Mouse (Mus musculus): ENCODE measurements around the gene Sh3bp1. TPM values are rescaled to one million over a fixed set of nuclear protein-coding genes. Genes with fewer than 3 reads are reported as not detected.

Sh3bp1 gene
- total and polyA plus RNA-seq, 3 experiments: 12.3 to 69.7 (median 23.8) TPM

DNA sequence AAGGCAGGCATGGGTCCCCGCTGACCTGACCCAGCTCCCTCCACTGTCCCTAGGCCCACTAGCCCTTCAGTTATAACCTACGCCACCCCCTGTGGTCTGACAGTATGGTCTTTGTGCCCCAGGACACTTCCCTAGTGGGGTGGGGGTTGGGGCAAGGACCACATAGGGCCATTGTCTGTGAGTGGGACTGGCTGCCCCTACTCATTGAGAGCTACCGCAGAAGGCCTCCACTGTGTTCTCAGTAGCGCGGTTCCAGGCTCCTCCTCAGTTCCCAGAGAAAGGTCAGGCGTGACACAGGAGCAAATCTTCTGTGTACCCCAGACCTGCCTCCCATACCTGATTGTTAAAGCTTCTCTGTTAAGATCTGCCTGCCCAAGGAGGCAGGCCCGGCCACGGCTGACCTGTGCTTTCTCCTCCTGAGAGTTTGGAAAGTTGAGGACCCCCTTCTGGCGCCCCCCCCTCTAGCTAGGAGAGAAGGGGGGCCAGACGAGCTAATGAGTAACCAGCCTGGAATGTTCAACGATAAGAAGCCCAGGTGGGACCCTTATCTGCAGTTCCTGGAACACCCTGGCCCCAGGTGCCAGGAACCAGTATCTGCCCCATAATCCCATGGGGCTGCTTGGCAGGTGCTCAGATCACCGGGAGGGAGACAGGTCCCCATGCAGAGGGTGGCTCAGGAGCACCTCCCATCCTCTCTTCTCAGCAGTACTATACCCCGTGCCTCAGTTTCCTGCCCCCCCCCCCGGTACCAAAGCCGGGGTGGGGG lies 49.3 kb upstream of the Sh3bp1 start:
- no peak for DNase-seq (ENCODE audit: extremely low read depth)
- H3K4me1 ChIP-seq (ENCODE audit: control insufficient read depth in 1 of 2, insufficient read depth in 2 of 2): peaks cover 4 to 20% of the 10 kb centered on the region in 2 experiments; a peak in 3 of 4 replicates
- no peak overlapping the region for H3K4me2 ChIP-seq (ENCODE audit: insufficient read depth, low read depth, poor library complexity, severe bottlenecking)
- dilution Hi-C loops (cut with MboI; ENCODE audit: extremely low pct_ligation_motif_present, extremely low pct_unique_long_range_greater_than_20kb, low sequenced_read_pairs) (no loop called here), in situ Hi-C loops (cut with MboI; ENCODE audit: low pct_ligation_motif_present, low pct_unique_long_range_greater_than_20kb, low sequenced_read_pairs) (no loop called here)
- H3K36me3 ChIP-seq (replicated peaks in 1 of 2; ENCODE audit: control insufficient read depth in 1 of 2, insufficient read depth in 1 of 2, low read length in 1 of 2): no peaks in the 10 kb centered on the region
- TF ChIP-seq MEF2A (IDR thresholded peaks at IDR 0.05; ENCODE audit: borderline replicate concordance, low read depth, low read length) (no peak), RCOR1 (conservative IDR thresholded peaks at IDR 0.05; ENCODE audit: low read depth, low read length) (no peak), TCF12 (IDR thresholded peaks at IDR 0.05; ENCODE audit: low read depth, low read length) (no peak), ELF1 (IDR thresholded peaks at IDR 0.05; ENCODE audit: low read depth, low read length) (no peak), CTCF (conservative IDR thresholded peaks at IDR 0.05 in 1 of 2, IDR thresholded peaks at IDR 0.05 in 1 of 2; ENCODE audit: low read depth in 2 of 2, low read length in 2 of 2) (no peak), NELFE (IDR thresholded peaks at IDR 0.05; ENCODE audit: low read depth, low read length) (no peak), PAX5 (IDR thresholded peaks at IDR 0.05; ENCODE audit: low read length) (no peak)
- no peak overlapping the region for H3K9ac ChIP-seq (ENCODE audit: insufficient read depth, low read depth)
- no peak overlapping the region for H3K4me3 ChIP-seq (replicated peaks in 1 of 3; ENCODE audit: low read depth in 2 of 3, low read length in 2 of 3, poor library complexity in 1 of 3)
- peaks cover 88% of the 10 kb centered on the region for H3K27me3 ChIP-seq (replicated peaks)
- H3K27ac ChIP-seq (ENCODE audit: insufficient read depth, low read depth): no peak overlapping the region
- H3K79me2 ChIP-seq (replicated peaks; ENCODE audit: control insufficient read depth, extremely low read depth, insufficient read depth, poor library complexity, severe bottlenecking): no peaks in the 10 kb centered on the region
- H3K9me3 ChIP-seq (replicated peaks; ENCODE audit: low read length): no peaks in the 10 kb centered on the region

DNA sequence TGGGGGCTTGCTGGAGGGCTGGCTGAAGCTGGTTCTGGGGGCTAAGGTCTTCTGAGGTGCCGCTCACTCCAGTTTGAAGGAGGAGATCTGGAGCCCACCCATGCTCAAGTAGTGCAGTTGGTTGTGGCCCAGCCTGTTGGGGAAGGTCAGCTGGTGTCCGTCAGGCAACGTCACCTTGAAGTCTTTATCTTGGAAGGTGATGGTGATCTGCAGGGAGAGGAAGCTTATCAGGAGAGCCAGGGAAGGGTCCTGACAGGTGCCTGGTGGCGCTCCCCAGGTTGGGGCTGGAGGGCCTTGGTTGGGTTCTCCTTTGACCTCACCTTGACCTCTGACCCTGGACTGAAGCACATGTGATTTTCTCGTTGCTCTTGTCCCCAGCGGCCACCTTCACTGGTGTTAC lies 48.6 kb upstream of the Sh3bp1 start:
- no peak overlapping the region for H3K4me2 ChIP-seq (ENCODE audit: insufficient read depth, low read depth, poor library complexity, severe bottlenecking)
- in situ Hi-C loops (cut with MboI; ENCODE audit: low pct_ligation_motif_present, low pct_unique_long_range_greater_than_20kb, low sequenced_read_pairs): no loop called here
- TF ChIP-seq ZMIZ1 (IDR thresholded peaks at IDR 0.05; ENCODE audit: low read depth, low read length) (no peak), EP300 (IDR thresholded peaks at IDR 0.05; ENCODE audit: low read length) (no peak), UBTF (IDR thresholded peaks at IDR 0.05; ENCODE audit: low read depth, low read length) (no peak), GABPA (IDR thresholded peaks at IDR 0.05; ENCODE audit: insufficient replicate concordance, low read depth, low read length) (no peak), MXI1 (IDR thresholded peaks at IDR 0.05; ENCODE audit: low read depth, low read length) (no peak), ELF1 (IDR thresholded peaks at IDR 0.05; ENCODE audit: low read depth, low read length) (no peak), MAFK (IDR thresholded peaks at IDR 0.05; ENCODE audit: insufficient replicate concordance, low read length) (no peak), CTCF (conservative IDR thresholded peaks at IDR 0.05 in 1 of 2, IDR thresholded peaks at IDR 0.05 in 1 of 2; ENCODE audit: low read depth in 2 of 2, low read length in 2 of 2) (no peak)

More for the DNA sequence above, 48.6 kb upstream of the Sh3bp1 start:
- Histone ChIP-seq H3K79me2 (replicated peaks; ENCODE audit: control insufficient read depth, extremely low read depth, insufficient read depth, poor library complexity, severe bottlenecking) (no peaks in the 10 kb centered on the region), H3K4me1 (ENCODE audit: control insufficient read depth in 1 of 2, insufficient read depth in 2 of 2) (peaks cover 4 to 15% of the 10 kb centered on the region in 2 experiments; a peak in 3 of 4 replicates), H3K27me3 (replicated peaks) (peaks cover 88% of the 10 kb centered on the region), H3K9ac (ENCODE audit: insufficient read depth, low read depth) (no peak overlapping the region), H3K36me3 (replicated peaks in 1 of 2; ENCODE audit: control insufficient read depth in 1 of 2, insufficient read depth in 1 of 2, low read length in 1 of 2) (no peaks in the 10 kb centered on the region), H3K27ac (ENCODE audit: insufficient read depth, low read depth) (no peak overlapping the region), H3K4me3 (replicated peaks in 1 of 3; ENCODE audit: low read depth in 2 of 3, low read length in 2 of 3, poor library complexity in 1 of 3) (no peak overlapping the region), H3K9me3 (replicated peaks; ENCODE audit: low read length) (no peaks in the 10 kb centered on the region)
- DNase-seq (ENCODE audit: extremely low read depth): no peak
- dilution Hi-C loops (cut with MboI; ENCODE audit: extremely low pct_ligation_motif_present, extremely low pct_unique_long_range_greater_than_20kb, low sequenced_read_pairs): no loop called here

Measured in CH12.LX (cell line).